10 mouse cellular contexts compared by ENCODE assay signal in genomic region chr8:102790303-102790702, GRCm38 (mm10). TPM values are rescaled to one million over a fixed set of nuclear protein-coding genes. Genes with fewer than 3 reads are reported as not detected.
A peak's percentile ranks its signal among the peaks of the same experiment; 100 is the strongest.
DNase-seq lines count a peak whose midpoint lies in the region; TF ChIP-seq lines count a peak whose summit lies in the region.
"Had no signal": no experiment of that assay in that cellular context is flagged by ENCODE, and none has a peak within 500 bp of the region (broad histone marks: within the 10 kb centered on the region; RNA-seq: fewer than 3 reads in every experiment).

No protein-coding gene starts in this region.

- no peaks in the 10 kb centered on the region for H3K36me3 ChIP-seq in thymus, adult 2 months (ENCODE audit: control insufficient read depth, insufficient read depth, low read length)
- H3K36me3 ChIP-seq: liver, embryonic 12.5 days; neural tube, embryonic 12.5 days had no signal

- WGBS in thymus, adult 2 months = 25% methylated on average over 4 of the region's 4 CpGs

- peaks cover 4% of the 10 kb centered on the region for H3K27me3 ChIP-seq in thymus, adult 2 months (ENCODE audit: control insufficient read depth, insufficient read depth, low read length)

- no peak overlapping the region for H3K27ac ChIP-seq in layer of hippocampus, adult 2 months
- H3K27ac ChIP-seq in thymus, adult 2 months (ENCODE audit: control insufficient read depth, insufficient read depth, low read length) = no peak overlapping the region
- H3K27ac ChIP-seq: liver, embryonic 12.5 days; neural tube, embryonic 12.5 days had no signal

- DNase-seq in cerebellum, postnatal 10 days = peak; percentile 65 to 80
- DNase-seq in cerebellum, adult 9-11 months = no peak
- DNase-seq in layer of hippocampus, adult 2 months (ENCODE audit: low spot score in 2 of 2) = peak in 1 of 2 experiments; percentile 37
- DNase-seq in layer of hippocampus, adult 9-11 months = no peak
- DNase-seq in ES-CJ7 (ENCODE audit: low read depth, low spot score) = peak; percentile 61
- DNase-seq in forelimb bud, embryonic 11.5 days (ENCODE audit: low read depth, low spot score) = peak; percentile 43
- DNase-seq in thymus, adult 2 months = no peak
- DNase-seq in layer of hippocampus, postnatal 36 days = no peak

- no peak overlapping the region for H3K4me3 ChIP-seq in layer of hippocampus, adult 2 months
- no peak overlapping the region for H3K4me3 ChIP-seq in thymus, adult 2 months (ENCODE audit: control insufficient read depth, insufficient read depth, low read length)
- H3K4me3 ChIP-seq: liver, embryonic 12.5 days; neural tube, embryonic 12.5 days had no signal

- TF ChIP-seq CTCF in layer of hippocampus, adult 2 months (conservative IDR thresholded peaks at IDR 0.05) = peak; percentile 89
- no peak for TF ChIP-seq CTCF in thymus, adult 2 months (IDR thresholded peaks at IDR 0.05; ENCODE audit: borderline replicate concordance, control insufficient read depth, extremely low read depth, insufficient read depth, low read length, poor library complexity)

- no peak for TF ChIP-seq POLR2A in thymus, adult 2 months (IDR thresholded peaks at IDR 0.05; ENCODE audit: control insufficient read depth, extremely low read depth, insufficient read depth, low read length, poor library complexity)

- no peaks in the 10 kb centered on the region for H3K4me1 ChIP-seq in thymus, adult 2 months (replicated peaks; ENCODE audit: control insufficient read depth, insufficient read depth, low read length)
- H3K4me1 ChIP-seq: liver, embryonic 12.5 days had no signal

RNA-seq across cellular contexts. Expression of gene Cdh11, which starts 4.9 kb away (rescaled TPM):
- 10 to 100 TPM; 70.5 to 77.3 TPM for total RNA-seq in layer of hippocampus, adult 2 months (2021)
- 1.3 and 2.6 TPM in 2 replicates for polyA plus RNA-seq in thymus, adult 2 months (2012; rRNA removed)
- total RNA-seq in layer of hippocampus, postnatal 36 days (2021) = 10 to 100 TPM; 75.7 to 85.9 TPM

Comparison
In these comparisons a context has a peak if more than half of its experiments do, and no peak if none do; other contexts are left out.
1. DNase-seq: peak in cerebellum, postnatal 10 days (2 of 2), ES-CJ7 (single experiment) and forelimb bud, embryonic 11.5 days (single experiment); none in cerebellum, adult 9-11 months (single experiment), layer of hippocampus, adult 9-11 months (single experiment), thymus, adult 2 months (single experiment) and layer of hippocampus, postnatal 36 days (0 of 2).